Mouse (Mus musculus) lung, embryonic 14.5 days (tissue): ENCODE results near the gene Cox7a2. TPM values are rescaled to one million over a fixed set of nuclear protein-coding genes. Genes with fewer than 3 reads are reported as not detected.

Experiments used
- ATAC-seq: fragments of 200-750 bp; cut with Nextera tagmentation; 2 replicates; pipeline ENCODE4 v1.8.0; 2017; ENCODE audit warnings: mild to moderate bottlenecking, moderate TSS enrichment, moderate library complexity; ENCODE audit not compliant: insufficient read depth
- DNase-seq: peaks from one replicate; pipeline ENCODE4 v3.0.0-alpha.2; 2015
- H3K27ac ChIP-seq: fragments of 300-500 bp; sonication (generic); 2 replicates; pipeline ENCODE4 v1.5.1; 2014; ENCODE audit warnings: low read depth, mild to moderate bottlenecking, moderate library complexity
- H3K27me3 ChIP-seq: fragments of 300-500 bp; sonication (generic); 2 replicates; pipeline ENCODE4 v1.6.1; 2014; ENCODE audit warnings: low read length, control low read depth; ENCODE audit not compliant: insufficient read depth
- H3K36me3 ChIP-seq: fragments of 300-500 bp; sonication (generic); 2 replicates; pipeline ENCODE4 v1.6.1; 2014; ENCODE audit warnings: control low read depth; ENCODE audit not compliant: insufficient read depth
- H3K4me1 ChIP-seq: fragments of 300-500 bp; sonication (generic); 2 replicates; pipeline ENCODE4 v1.6.1; 2014; ENCODE audit warnings: antibody characterized with exemption, control low read depth; ENCODE audit not compliant: insufficient read depth
- H3K4me2 ChIP-seq: fragments of 300-500 bp; sonication (generic); 2 replicates; pipeline ENCODE4 v1.6.1; 2014; ENCODE audit warnings: mild to moderate bottlenecking
- H3K4me3 ChIP-seq: fragments of 300-500 bp; sonication (generic); 2 replicates; pipeline ENCODE4 v1.5.1; 2014; ENCODE audit warnings: low read depth, low read length
- H3K9ac ChIP-seq: fragments of 300-500 bp; sonication (generic); 2 replicates; pipeline ENCODE4 v1.6.1; 2014
- H3K9me3 ChIP-seq: fragments of 300-500 bp; sonication (generic); 2 replicates; pipeline ENCODE4 v1.6.1; 2016; ENCODE audit warnings: low read depth, low read length, control low read depth
- CTCF ChIP-seq: IDR thresholded peaks from 2 replicates; pipeline ENCODE4 v1.5.1; 2016; ENCODE audit warnings: antibody characterized with exemption, low read depth
- WGBS: fragments of 180-500 bp; shearing (Covaris S2); extraction: QIAGEN DNeasy Blood & Tissue Kit; methylation state at CpG from one replicate; pipeline ENCODE4 v1.1.7; 2014; 5-methylcytosine and 5-hydroxymethylcytosine counted together
- polyA plus RNA-seq: library from polyadenylated mRNA; unstranded; fragments of >200 nt; fragmentation: Nextera tagmentation; extraction: Ambion mirVana; gene quantifications from 2 replicates; pipeline ENCODE4 v1.2.1, GENCODE M21; 2014

The Cox7a2 gene
- polyA plus RNA-seq, 1 experiment from 2014 or later: 650 TPM

GRCm38 (mm10) chr9:79745036-79745435 is 14.6 kb downstream of the Cox7a2 start:
- ATAC-seq: no peak
- Histone ChIP-seq H3K27me3 (no peaks in the 10 kb centered on the region), H3K36me3 (no peaks in the 10 kb centered on the region), H3K9ac (no peak overlapping the region), H3K4me2 (no peak overlapping the region), H3K27ac (no peak overlapping the region), H3K4me1 (no peaks in the 10 kb centered on the region), H3K4me3 (no peak overlapping the region), H3K9me3 (no peaks in the 10 kb centered on the region)
- TF ChIP-seq CTCF: no peak
- no peak for DNase-seq
- 59% methylated on average over 4 of the region's 4 CpGs for WGBS

- Histone ChIP-seq H3K27me3 (no peaks in the 10 kb centered on the region), H3K4me3 (no peak overlapping the region), H3K9me3 (no peaks in the 10 kb centered on the region), H3K4me2 (no peak overlapping the region), H3K4me1 (no peaks in the 10 kb centered on the region), H3K36me3 (no peaks in the 10 kb centered on the region), H3K9ac (no peak overlapping the region), H3K27ac (no peak overlapping the region)
- DNase-seq: no peak
- 68% methylated on average over 6 of the region's 6 CpGs for WGBS
- ATAC-seq: no peak
- TF ChIP-seq CTCF: no peak
These were observed 24.1 kb downstream of the Cox7a2 start for GRCm38 (mm10) chr9:79735608-79736007.

GRCm38 (mm10) chr9:79730301-79730700 is 29.4 kb downstream of the Cox7a2 start:
- WGBS: 56% methylated on average over 5 of the region's 5 CpGs
- Histone ChIP-seq H3K36me3 (no peaks in the 10 kb centered on the region), H3K27ac (no peak overlapping the region), H3K4me3 (no peak overlapping the region), H3K4me1 (no peaks in the 10 kb centered on the region), H3K27me3 (no peaks in the 10 kb centered on the region), H3K4me2 (no peak overlapping the region), H3K9ac (no peak overlapping the region), H3K9me3 (no peaks in the 10 kb centered on the region)
- DNase-seq: peak; percentile 41
- no peak for ATAC-seq
- TF ChIP-seq CTCF: no peak

- Histone ChIP-seq H3K9me3 (no peaks in the 10 kb centered on the region), H3K9ac (no peak overlapping the region), H3K4me3 (no peak overlapping the region), H3K27me3 (peaks cover 19% of the 10 kb centered on the region; the same call in 1 of the 2 replicates), H3K4me1 (0 out of 2 replicates have a peak, but pooled peaks cover 4% of the 10 kb centered on the region), H3K4me2 (no peak overlapping the region), H3K27ac (no peak overlapping the region), H3K36me3 (no peaks in the 10 kb centered on the region)
- DNase-seq (peak; percentile 91), ATAC-seq (no peak)
- peak; percentile 76 for TF ChIP-seq CTCF
- WGBS: 33% methylated on average over 5 of the region's 5 CpGs
These were observed 36.6 kb downstream of the Cox7a2 start for GRCm38 (mm10) chr9:79723090-79723489.

- H3K4me1 ChIP-seq: 0 out of 2 replicates have a peak, but pooled peaks cover 4% of the 10 kb centered on the region
- no peak overlapping the region for H3K4me2 ChIP-seq
- peaks cover 19% of the 10 kb centered on the region; the same call in 1 of the 2 replicates for H3K27me3 ChIP-seq
- DNase-seq (peak; percentile 89), ATAC-seq (no peak)
- H3K9ac ChIP-seq: no peak overlapping the region
- WGBS: 9% methylated on average over 9 of the region's 9 CpGs
- no peaks in the 10 kb centered on the region for H3K36me3 ChIP-seq
- no peaks in the 10 kb centered on the region for H3K9me3 ChIP-seq
- peak; percentile 74 for TF ChIP-seq CTCF
- H3K4me3 ChIP-seq: no peak overlapping the region
- H3K27ac ChIP-seq: no peak overlapping the region
These were observed 38.6 kb downstream of the Cox7a2 start for GRCm38 (mm10) chr9:79721056-79721455.

GRCm38 (mm10) chr9:79720143-79720542 is 39.5 kb downstream of the Cox7a2 start:
- Histone ChIP-seq H3K27ac (no peak overlapping the region), H3K27me3 (peaks cover 19% of the 10 kb centered on the region; the same call in 1 of the 2 replicates), H3K4me2 (peak overlapping the region; percentile 91; the same call in 1 of the 2 replicates), H3K4me3 (no peak overlapping the region; the same call in 1 of the 2 replicates), H3K36me3 (no peaks in the 10 kb centered on the region), H3K4me1 (0 out of 2 replicates have a peak, but pooled peaks cover 6% of the 10 kb centered on the region), H3K9ac (no peak overlapping the region), H3K9me3 (no peaks in the 10 kb centered on the region)
- WGBS: 39% methylated on average over 9 of the region's 9 CpGs
- DNase-seq (no peak), ATAC-seq (no peak)
- TF ChIP-seq CTCF: no peak

GRCm38 (mm10) chr9:79719451-79719850 is 40.2 kb downstream of the Cox7a2 start:
- WGBS: 2% methylated on average over 28 of the region's 28 CpGs
- DNase-seq (peak; percentile 74), ATAC-seq (0 out of 2 replicates have a peak, but pooled peaks have one; percentile 8)
- no peak for TF ChIP-seq CTCF
- Histone ChIP-seq H3K36me3 (no peaks in the 10 kb centered on the region), H3K4me1 (peaks cover 7% of the 10 kb centered on the region; the same call in 1 of the 2 replicates), H3K9ac (peak overlapping the region; percentile 58), H3K27ac (no peak overlapping the region), H3K9me3 (no peaks in the 10 kb centered on the region), H3K4me3 (peak overlapping the region; percentile 55), H3K27me3 (peaks cover 19% of the 10 kb centered on the region; the same call in 1 of the 2 replicates), H3K4me2 (peak overlapping the region; percentile 91)
